26 mouse cellular contexts compared by ENCODE assay signal in genomic region chr16:92525919-92526318, GRCm38 (mm10). TPM values are rescaled to one million over a fixed set of nuclear protein-coding genes. Genes with fewer than 3 reads are reported as not detected.
"Had no signal": no experiment of that assay in that cellular context is flagged by ENCODE, and none has a peak within 500 bp of the region (broad histone marks: within the 10 kb centered on the region; RNA-seq: fewer than 3 reads in every experiment).

No protein-coding gene starts in this region.

- ATAC-seq: hindbrain, postnatal 0 days; liver, embryonic 12.5 days had no signal

- H3K9ac ChIP-seq: heart, embryonic 13.5 days; heart, embryonic 15.5 days; hindbrain, embryonic 13.5 days; hindbrain, embryonic 15.5 days; kidney, embryonic 15.5 days; limb, embryonic 13.5 days; limb, embryonic 15.5 days; liver, embryonic 12.5 days; liver, embryonic 14.5 days had no signal

- H3K4me3 ChIP-seq: heart, adult 2 months; heart, embryonic 13.5 days; heart, embryonic 15.5 days; hindbrain, embryonic 13.5 days; hindbrain, embryonic 15.5 days; kidney, embryonic 15.5 days; limb, embryonic 13.5 days; limb, embryonic 15.5 days; liver, embryonic 12.5 days had no signal

- H3K36me3 ChIP-seq: heart, embryonic 13.5 days; heart, embryonic 15.5 days; hindbrain, embryonic 13.5 days; hindbrain, embryonic 15.5 days; kidney, embryonic 15.5 days; limb, embryonic 15.5 days; liver, embryonic 12.5 days had no signal

- H3K27ac ChIP-seq: heart, adult 2 months; heart, embryonic 13.5 days; heart, embryonic 15.5 days; hindbrain, embryonic 13.5 days; hindbrain, embryonic 15.5 days; hindbrain, postnatal 0 days; kidney, embryonic 15.5 days; kidney, postnatal 0 days; limb, embryonic 13.5 days; limb, embryonic 15.5 days; liver, embryonic 12.5 days; liver, embryonic 14.5 days had no signal

- H3K4me1 ChIP-seq: heart, embryonic 13.5 days; heart, embryonic 15.5 days; hindbrain, embryonic 15.5 days; kidney, embryonic 15.5 days; limb, embryonic 15.5 days had no signal

- H3K4me2 ChIP-seq: heart, embryonic 11.5 days; heart, embryonic 13.5 days; heart, embryonic 15.5 days; hindbrain, embryonic 13.5 days; hindbrain, embryonic 15.5 days; kidney, embryonic 15.5 days; limb, embryonic 13.5 days; limb, embryonic 15.5 days; liver, embryonic 12.5 days had no signal

- H3K27me3 ChIP-seq: hindbrain, embryonic 13.5 days; hindbrain, embryonic 15.5 days had no signal

- DNase-seq: gastrocnemius, postnatal 14 days; gastrocnemius, postnatal 36 days; heart, adult 11 months; heart, adult 2 months; heart, postnatal 14 days; heart, postnatal 36 days; kidney, adult 2 months; kidney, adult 9 months; kidney, postnatal 14 days; kidney, postnatal 36 days; layer of hippocampus, adult 9-11 months; layer of hippocampus, postnatal 36 days; left cerebral cortex, postnatal 4 days had no signal

- H3K9me3 ChIP-seq: heart, embryonic 15.5 days; hindbrain, embryonic 15.5 days; kidney, embryonic 15.5 days had no signal

RNA-seq across cellular contexts. Expression of gene Clic6, which starts 40.4 kb away (rescaled TPM):
- total RNA-seq: hematopoietic stem cell, adult 5-6 weeks had no signal
